Mouse (Mus musculus) cortical plate, adult 2 months (tissue): ENCODE data around the gene Zswim8.

ENCODE experiments used
- CTCF ChIP-seq: fragments of 200-500 bp; IDR thresholded peaks from 2 replicates; pipeline ENCODE4 v1.5.1; 2011; ENCODE audit warnings: mild to moderate bottlenecking, control low read depth, low read length; ENCODE audit not compliant: insufficient read depth; ENCODE audit errors: extremely low read depth
- POLR2A ChIP-seq: fragments of 200-500 bp; IDR thresholded peaks from 2 replicates; pipeline ENCODE4 v1.6.1; 2011; ENCODE audit warnings: mild to moderate bottlenecking, low read length, control low read depth; ENCODE audit not compliant: insufficient read depth; ENCODE audit errors: extremely low read depth

DNA sequence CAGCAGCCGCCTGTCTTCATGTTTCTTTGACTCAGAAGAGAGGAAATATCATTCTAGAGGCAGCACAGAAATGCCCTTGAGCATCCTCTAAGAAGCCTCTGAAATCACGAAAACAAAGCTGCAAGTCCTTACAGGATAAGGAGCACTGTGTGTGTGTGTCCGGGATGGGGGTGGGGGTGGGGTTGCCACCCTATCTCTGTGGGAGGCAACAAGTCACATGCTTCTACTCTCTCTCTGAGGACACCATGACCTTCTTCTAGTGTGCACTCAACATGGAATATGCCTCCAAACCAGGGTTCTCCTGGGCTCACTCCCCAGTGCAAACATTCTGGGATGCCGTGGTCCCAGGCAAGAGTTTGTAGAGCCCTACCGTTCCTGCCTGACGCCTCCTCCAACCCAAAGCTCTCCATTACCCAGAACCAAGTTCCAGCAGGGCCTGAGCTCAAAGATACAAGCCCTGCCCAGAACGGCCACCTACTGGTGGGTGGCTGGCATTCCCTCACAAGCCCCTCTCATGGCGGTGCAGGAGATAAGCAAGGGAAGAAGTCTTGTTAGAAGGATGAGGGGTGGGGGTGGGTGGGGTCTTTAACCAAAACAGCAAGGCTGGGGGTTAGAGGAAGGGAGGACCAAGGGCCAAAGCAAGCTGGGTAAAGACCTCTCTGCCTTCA is 51.5 kb downstream of the Zswim8 start:
- TF ChIP-seq CTCF (no peak), POLR2A (no peak)
